Mouse (Mus musculus): ENCODE data around the gene Dennd4c.
A peak's percentile ranks its signal among the peaks of the same experiment; 100 is the strongest.
"Not testable (repeated sequence)": the region's sequence is repeated elsewhere in the genome, so short reads cannot be mapped to it uniquely, and the experiment has no call there.

The Dennd4c gene

DNA sequence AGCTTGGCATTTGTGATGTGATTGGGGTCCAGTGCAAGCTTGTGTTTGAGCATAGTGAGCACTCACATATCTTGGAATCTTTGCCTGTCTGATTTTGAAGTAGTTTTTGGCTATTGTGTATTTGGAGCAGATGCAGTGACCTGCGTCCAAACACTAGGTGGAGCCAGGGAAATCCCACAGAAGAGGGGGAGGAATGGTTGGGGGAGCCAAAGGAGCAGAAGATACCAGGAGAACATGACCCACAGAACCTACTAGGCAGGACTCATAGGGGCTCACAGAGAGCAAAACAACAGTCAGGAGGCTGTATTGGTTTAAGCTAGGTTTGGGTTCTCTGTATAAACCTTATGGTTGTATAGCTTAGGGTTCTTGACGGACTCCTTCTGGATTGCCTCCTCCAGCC lies 62.2 kb downstream of the Dennd4c start:
- no peak for DNase-seq

DNA sequence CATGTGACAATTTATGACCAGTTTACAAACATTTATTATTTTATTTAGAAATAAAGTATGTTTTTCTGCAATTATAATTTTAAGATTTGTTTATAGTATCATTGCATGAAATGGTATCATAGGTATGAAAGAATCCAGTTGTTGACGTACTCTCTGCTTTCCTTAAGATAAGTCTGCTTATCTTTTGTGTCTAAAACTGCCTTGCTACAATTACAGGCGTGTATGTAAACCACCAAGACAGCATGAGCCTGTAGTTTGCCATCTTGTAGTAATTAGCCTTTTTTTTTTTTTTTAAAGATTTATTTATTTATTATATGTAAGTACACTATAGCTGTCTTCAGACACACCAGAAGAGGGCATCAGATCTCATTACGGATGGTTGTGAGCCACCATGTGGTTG lies 66.5 kb downstream of the Dennd4c start:
- no peak for DNase-seq

DNA sequence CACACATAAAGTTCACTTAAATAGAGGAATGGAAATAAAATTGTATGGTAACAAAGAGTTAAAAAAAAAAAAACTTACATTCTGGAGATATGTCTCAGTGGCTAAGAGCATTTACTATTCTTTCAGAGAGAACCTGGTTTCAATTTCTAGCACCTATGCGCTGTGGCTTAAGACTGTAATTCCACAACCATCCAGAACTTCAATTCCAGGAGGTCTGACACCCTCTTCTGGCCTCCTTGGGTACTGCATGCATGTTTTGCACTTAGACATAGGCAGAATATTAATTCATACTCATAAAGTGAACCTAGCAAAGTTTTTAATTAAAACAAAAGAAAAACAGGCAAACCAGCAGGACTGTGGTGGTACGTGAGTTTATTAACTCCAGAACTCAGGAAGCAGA lies 74.8 kb downstream of the Dennd4c start:
- DNase-seq = peak; percentile 12

DNA sequence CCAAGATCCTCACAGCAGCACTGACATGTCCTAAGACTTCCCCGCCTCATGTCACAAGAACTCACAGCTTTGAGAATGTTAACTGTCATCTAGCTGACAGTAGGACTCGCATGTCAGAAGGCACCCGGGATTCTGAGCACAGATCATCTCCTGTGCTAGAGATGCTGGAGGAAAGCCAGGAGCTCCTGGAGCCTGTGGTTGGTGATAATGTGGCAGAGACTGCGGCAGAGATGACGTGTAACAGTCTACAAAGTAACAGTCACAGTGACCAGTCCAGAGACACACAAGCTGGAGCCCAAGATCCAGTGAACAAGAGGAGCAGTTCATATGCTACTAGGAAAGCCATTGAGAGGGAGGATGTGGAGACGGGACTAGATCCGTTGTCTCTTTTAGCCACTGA lies 76.8 kb downstream of the Dennd4c start:
- DNase-seq = no peak

DNA sequence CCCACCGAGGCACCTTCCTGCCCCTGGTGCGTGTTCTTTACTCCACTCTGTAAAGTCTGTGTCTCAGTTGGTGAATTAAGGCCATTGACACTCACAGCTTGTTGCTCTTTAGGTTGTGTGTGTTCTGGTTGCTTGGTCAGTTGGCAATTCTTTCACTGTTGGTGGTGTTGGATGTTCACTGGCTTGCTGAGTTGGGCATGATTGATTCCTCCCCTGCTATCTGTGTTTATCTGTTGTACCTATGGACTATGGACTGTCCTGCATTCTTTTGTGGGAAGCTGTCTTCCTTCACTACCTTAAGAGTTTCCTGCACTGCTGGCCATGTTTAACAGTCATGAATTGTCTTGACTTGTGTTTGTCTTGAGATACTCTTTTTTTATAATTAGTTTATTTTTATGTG lies 83.5 kb downstream of the Dennd4c start:
- DNase-seq = no peak

DNA sequence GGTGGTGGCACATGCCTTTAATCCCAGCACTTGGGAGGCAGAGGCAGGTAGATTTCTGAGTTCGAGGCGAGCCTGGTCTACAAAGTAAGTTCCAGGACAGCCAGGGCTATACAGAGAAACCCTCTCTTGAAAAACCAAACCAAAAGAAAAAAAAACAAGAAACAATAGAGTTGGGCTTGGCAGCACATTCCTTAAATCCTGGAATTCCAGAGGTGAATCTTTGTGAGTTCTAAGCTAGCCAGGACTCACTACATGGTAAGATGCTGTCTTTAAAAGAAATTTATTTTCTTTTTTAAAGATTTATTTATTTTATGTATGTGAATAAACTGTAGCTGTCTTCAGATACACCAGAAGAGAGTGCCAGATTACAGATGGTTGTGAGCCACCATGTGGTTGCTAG lies 92.8 kb downstream of the Dennd4c start:
- DNase-seq = not testable (repeated sequence)

DNA sequence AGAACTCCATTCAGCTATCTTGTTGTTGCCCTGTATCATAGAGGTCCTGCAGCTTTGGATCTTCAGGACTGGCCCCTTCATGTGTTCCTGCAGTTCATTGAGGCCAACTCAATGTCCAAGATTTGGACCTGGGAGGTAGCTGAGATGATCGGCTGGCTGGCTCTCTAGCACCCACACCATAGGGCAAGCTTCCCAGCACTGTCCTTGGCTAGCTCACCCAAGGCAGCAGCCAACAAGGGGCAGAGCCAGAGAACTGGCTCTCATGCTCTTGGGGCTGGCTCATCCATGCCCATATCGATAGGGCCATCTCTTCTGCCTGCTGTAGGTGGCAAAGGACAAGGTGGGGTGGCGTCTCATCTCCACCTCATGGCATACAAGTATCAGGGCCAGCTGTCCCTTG lies 97.0 kb downstream of the Dennd4c start:
- DNase-seq = no peak

DNA sequence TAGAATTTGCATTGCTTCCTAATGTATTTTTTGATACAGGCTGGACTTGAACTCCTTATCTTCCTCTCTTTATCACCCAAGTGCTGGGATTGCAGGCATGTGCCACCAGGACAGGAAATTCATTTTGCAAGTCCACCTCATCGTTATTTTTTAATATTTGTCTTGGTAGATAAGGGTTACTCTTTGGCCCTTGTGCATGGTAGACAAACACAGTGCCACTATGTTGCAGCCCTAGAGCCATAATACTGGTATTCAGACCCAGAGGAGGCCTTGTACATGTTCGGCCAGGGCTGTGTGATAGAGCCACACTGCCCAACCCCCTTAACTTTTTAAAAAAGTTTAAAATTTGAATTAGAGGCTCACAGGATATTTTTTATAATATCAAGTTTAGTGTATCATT lies 98.9 kb downstream of the Dennd4c start:
- no peak for DNase-seq

DNA sequence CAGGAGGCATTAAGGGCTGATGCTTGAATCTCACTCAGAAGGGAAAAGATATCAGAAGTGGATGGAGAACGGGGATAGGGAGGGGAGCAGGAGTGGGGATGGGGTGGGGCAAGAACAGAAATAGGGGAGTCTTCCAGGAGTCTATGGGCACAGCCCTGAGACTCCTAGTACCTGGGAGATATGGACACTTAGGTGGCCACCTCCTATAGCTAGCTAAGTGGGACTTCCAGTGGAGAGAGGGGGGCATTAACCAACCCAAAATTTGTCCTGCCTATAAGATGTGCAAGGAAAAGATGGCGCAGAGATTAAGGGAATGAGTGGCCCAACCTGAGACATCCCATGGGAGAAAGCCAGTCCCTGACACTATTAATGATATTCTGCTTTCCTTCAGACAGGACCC lies 103.0 kb downstream of the Dennd4c start:
- no peak for DNase-seq

DNA sequence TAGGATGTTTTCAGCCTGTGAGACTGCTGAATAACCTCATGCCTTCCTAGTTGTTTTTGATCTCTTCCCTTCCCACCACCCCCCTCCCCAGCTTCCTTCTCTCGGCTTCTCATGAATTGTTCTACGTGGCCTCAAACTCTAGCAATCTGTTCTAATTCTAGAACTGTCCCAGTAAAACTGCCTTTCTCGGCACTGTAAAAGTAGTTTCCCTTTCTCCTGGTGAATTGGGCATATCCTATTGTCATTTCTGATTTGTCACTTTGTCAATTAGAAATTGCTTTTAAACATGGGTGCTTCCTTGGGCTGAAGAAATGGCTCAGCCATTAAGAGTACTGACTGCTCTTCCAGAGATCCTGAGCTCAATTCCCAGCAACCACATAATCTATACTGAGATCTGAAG lies 103.7 kb downstream of the Dennd4c start:
- no peak for DNase-seq

DNA sequence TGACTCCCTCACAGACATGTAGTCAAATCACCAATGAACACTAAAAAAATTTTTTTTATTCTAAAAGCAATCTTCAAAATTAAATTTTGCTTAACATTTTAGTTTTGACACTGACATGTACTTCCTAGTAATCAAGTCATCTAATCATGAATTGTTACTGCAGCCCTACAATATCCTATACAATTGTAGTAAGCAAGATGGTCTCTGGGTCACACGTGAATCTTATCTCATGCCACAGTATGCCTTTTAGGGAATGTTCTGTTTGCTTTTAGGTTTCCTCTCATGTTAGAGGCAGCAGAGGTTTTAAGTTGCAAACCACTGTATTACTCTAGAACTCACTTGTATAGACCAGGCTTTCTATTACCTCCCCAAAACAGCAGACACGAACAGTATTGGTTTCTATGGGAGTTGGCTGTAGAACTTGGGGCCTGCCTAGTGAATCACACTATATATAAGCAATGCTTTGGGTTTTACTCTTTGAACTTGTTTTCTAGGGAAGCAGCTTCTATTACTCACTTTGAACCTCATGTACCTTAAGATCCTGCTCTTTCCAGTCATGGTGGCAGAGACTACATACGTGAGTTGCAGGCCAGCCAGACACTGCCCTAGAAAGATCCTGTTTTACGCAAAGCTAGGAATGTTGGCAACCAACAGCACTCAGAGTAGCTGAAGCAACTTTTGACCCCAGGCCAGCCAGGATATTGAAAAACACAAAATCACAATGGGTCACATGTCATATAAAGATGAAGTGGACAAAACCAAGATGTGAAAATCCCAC lies 104.6 kb downstream of the Dennd4c start:
- no peak for DNase-seq

DNA sequence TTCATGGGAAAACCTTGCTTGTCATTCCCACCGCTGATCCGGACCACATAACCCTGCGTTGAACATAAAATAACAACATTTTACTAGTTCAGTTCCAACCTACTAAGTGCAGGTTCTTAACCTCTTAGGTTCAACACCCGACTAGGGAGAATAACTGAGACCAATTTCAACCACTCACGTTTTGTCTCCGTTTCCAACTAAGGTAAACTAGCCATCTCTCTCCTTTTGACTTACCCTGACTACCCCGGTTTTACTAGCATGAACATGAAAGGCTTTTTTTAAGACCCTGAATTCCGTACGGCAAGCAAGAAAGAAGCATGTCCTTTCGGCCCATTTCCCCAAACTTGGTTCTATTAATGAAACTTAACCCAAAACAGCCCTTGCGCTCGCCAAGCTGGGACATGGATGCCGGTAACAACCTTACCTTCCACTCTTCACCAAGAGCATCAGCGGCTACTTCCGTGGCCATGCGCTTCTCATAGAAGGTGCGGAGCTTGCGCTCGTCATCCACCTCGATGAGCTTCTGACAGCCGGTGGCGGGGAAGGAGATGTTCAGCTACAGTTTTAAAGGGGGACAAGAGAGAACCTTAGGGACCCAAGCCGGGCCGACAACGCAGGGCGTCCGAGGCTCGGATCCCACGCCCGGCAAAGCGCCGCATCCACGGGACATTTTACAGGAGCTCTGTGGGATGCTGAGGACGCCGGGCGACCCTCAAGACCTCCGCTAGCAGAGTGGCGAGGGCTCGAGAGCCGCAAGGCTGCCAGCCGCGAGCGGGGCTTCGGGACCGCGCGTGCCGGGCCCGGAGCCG lies 108.2 kb downstream of the Dennd4c start:
- no peak for DNase-seq

DNA sequence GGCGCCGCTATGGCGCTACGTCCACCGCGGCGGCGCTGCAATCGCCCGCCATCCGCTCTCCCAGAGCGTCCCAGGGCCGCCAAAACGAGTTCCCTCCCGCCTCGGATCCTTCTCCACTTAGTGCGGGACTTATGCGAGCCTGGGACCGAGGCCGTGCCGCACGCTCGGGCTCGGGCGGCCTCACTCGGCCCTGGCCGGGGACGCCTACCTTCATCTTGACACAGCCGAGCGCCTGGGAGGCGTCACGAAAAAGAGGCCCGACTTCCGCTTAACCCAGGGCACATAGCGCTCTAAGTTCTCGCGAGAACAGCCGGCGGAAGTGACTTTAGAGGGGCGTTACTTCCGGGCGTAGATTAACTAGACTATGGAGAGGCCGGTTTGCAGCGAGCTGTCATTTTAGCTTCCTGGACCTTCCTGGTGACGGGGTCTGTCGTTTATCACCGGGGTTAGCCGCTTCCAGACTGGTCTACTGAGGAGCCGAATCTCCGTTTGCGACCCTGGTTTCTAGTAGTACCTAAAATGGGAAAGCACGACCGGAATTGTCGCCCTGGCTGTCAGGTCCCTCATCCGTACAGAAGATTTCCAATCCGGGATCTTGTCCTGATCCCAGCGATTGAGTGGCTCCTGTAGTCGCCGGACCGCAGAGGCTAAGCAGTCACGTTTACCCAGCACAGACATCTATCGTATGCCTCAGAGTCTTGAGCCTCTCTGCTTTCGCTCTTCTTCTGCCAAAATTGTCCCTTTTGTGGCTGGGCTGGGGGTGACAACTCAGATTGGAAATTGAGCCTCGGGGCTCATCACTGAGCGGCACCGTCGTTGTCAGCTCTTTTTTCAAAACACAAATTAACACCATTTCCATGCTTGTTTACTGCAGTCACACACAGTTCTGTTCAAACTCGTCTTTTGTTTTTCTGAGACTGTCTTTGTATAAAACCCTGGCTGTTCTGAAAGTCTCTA lies 109.0 kb downstream of the Dennd4c start, which contains the start of gene Rps6:
Gene Rps6, minus strand, starts transcription at position 300 of the 957 bp plus-strand sequence.
- peak; percentile 97 for DNase-seq

DNA sequence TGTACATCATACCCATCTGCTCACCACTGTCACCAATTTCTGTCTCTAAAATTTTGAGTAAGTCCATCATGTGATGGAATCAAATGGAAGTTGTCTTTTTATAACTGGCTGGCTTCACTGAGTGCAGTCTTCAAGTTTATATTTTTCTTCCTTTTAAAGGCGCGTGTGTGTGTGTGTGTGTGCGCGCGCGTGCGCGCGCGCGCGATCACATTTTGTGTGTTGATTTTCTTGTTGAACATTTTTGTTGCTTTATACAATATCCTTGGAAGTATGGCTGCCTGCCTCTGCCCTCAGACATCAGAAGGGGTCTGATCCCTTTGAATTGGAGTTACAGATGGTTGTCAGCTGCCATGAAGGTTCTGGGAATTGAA lies 109.7 kb downstream of the Dennd4c start:
- DNase-seq = no peak

DNA sequence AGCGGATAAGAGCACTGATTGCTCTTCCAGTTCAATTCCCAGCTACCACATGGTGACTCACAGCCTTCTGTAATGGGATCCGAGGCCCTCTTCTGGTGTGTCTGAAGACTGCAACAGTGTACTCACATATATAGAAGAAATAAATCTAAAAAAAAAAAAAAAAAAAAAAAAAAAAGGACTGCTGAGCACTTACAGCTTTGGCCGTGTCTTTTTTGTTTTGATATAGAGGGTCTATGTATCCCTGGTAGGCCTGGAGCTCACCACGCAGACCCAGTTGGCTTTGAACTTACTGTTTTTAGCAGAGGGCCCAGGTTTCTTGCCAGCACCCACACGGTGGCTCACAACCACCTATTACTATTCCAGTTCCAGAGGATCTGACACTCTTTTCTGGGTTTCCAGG lies 115.7 kb downstream of the Dennd4c start:
- DNase-seq = no peak

DNA sequence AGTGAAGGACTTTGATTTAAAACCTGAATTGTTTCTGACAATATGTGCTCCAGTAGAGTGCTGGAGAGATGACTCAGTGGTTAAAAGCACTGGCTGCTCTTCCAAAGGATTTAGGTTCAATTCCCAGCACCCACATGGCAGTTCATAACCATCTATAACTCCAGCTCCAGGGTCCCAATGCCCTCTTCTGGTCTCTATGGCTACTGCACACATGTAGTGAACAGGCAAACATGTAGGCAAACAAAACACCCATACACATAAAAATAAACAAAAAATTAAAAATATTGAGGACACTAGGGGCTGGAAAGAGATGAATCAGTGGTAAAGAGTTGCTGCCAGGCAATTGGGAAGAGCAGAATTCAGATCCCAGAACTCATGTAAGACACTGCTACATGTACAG lies 123.6 kb downstream of the Dennd4c start:
- DNase-seq = no peak

DNA sequence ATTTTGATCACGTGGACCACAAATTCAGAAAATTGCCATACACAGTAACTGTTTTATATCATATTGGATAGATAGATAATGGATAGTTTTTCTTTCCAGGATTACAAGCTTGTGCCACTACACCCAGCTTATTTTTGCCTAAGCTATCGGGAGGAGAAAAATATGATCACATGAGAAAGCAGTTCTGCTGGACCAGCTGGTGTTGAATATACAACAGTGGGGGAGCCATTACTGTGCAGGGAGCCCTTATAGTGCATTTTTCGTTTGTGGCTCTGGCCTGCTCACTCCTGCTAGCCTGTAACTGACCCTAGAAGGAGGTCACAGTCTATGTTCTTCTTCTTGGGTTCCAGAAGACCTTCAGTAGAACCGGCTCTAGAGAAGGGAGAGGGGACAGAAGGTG lies 124.7 kb downstream of the Dennd4c start:
- DNase-seq = no peak

DNA sequence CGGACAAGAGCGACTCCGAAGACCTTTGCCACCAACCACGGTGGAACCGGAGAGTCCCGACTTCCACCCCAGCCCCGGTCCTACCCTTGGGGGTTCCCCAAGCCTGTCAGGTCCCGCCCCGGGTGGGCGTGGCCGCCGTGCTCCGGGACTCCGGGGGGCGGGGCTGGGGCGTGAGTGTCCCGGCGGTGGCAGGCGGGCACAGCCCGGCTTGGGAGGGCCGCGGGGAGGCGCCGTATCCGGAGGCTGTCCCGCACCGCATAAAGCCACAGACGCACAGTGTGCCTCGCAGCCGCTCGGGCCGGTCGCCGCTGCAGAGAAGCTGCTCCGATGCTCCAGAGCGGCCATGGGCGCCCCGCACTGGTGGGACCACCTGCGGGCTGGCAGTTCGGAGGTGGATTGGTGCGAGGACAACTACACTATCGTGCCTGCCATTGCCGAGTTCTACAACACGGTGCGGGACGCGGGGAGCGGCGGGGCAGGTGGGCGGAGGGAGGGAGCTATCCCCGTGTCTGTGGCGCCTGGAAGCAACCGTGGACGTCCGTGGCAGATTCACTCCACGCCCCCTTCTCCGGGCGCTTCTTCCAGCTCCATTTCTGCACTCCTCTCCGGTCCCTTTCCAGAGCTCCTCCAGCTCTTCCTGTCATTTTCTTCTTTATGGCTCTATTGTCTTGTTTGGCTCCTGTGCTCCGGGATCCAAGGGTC lies 125.9 kb downstream of the Dennd4c start, which contains the start of gene Acer2:
Gene Acer2, plus strand, starts transcription at position 251 of the 702 bp plus-strand sequence.
- DNase-seq = peak; percentile 93

DNA sequence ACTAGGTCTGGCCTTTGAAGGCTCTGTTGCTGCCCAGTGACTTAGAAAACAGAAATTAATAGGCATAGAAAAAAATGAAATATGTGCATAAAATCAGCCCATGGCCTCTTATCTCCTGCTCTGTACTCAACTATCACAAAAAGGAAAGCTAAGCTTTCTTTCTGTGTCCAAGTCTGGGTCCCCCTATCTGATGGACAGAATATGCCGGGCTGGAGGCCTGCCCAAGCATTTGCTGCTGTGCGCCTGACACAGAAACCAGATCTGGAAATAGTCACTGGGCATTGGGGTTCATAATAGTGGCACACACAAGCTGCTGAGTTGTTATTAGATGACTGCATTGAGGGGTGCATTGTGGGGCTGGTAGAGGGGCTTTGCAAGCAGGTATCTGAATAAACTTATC lies 131.1 kb downstream of the Dennd4c start:
- no peak for DNase-seq

DNA sequence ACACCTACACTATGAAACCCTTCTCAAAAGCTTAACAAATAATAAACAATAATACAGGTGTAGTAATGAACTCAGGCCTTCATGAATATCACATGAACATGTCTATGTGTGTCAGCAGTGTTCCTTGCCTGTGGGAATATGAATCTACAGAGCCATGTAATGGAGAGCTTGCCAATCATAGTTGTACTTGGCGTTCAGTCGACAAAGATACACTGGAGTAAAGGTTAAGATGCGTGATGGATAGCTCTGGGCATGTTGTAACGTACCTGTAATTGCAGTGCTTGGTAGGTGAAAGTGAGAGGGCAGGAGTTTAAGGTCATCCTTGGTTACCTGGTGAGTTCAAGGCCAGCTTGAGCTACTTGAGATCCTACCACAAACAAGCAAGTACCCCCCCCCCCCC lies 132.8 kb downstream of the Dennd4c start:
- no peak for DNase-seq

DNA sequence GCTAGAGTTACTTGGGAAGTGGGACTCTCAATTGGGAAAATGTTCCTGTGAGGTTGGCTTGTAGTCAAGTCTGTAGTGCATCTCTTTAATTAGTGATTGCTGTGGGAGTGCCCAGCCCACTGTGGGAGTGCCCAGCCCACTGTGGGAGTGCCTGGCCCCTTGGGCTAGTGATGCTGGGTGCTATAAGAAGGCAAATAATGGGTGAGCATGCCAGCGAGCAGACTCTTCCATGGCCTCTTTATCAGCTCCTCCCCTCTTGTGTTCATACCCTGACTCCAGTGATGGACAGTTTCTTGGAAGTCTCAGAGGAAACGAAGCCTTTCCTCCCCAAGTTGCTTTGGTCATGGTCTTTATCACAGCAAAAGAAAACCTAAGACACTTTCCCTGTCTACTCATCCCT lies 134.1 kb downstream of the Dennd4c start:
- no peak for DNase-seq

DNA sequence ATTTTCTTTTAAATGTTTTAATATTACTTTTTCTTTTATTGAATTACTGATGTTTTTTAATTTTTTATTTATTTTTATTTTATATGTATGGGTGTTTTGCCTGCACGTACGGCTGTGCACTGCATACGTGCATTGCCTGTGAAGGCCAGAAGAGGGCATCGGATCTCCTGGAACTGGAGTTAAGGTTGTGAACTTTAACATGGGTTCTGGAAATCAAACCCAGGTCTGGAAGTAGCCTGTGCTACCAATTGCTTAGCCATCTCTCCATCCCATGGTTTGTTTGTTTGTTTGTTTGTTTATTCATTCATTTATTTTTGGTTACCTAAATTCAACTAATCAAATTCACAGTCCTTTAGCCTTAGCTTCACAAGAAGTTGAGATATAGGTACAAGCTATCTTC lies 136.6 kb downstream of the Dennd4c start:
- DNase-seq = no peak

DNA sequence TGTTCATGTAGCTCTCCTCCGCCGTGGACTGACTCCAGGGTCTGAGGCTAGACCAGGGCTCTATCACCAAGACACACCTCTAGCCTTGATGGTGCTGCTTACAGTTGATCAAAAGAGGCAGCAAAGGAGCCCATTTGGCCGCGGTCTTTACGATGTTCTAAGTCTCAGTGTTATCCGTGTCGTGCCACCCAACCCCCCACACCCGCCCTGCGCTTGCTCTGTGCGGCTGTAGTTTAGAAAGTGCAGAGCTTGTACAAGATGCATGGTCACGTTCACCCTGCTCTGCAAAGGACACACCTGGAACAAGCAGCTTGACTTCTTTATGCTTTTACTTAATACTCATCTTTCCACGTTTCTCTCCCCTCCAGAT lies 137.4 kb downstream of the Dennd4c start:
- no peak for DNase-seq
